Mouse (Mus musculus): ENCODE results near the gene Ly6g6f.

- TF ChIP-seq CTCF (IDR thresholded peaks at IDR 0.05; ENCODE audit: low read depth) = no peak
- no peak for TF ChIP-seq EP300 (optimal IDR thresholded peaks at IDR 0.05)
Measured at GRCm38 (mm10) chr17:35128996-35129395, 43.6 kb upstream of the Ly6g6f start.

All from stomach, postnatal 0 days (tissue).